Comparison of ENCODE assay signal across 9 mouse cellular contexts in genomic region chr12:118994328-118995166, GRCm38 (mm10). TPM values are rescaled to one million over a fixed set of nuclear protein-coding genes. Genes with fewer than 3 reads are reported as not detected.
DNase-seq lines count a peak whose midpoint lies in the region; ATAC-seq and TF ChIP-seq lines count a peak whose summit lies in the region.
"Had no signal": no experiment of that assay in that cellular context is flagged by ENCODE, and none has a peak within 500 bp of the region (broad histone marks: within the 10 kb centered on the region; RNA-seq: fewer than 3 reads in every experiment).

No protein-coding gene starts in this region.

- no peak overlapping the region for H3K4me3 ChIP-seq in heart, adult 2 months
- no peak overlapping the region for H3K4me3 ChIP-seq in lung, embryonic 16.5 days (ENCODE audit: low read length)
- no peak overlapping the region for H3K4me3 ChIP-seq in lung, adult 2 months (replicated peaks; ENCODE audit: extremely low read depth, low read depth, low read length)
- H3K4me3 ChIP-seq in stomach, embryonic 14.5 days (ENCODE audit: low read depth, low read length) = no peak overlapping the region

- H3K27me3 ChIP-seq in heart, adult 2 months (ENCODE audit: control insufficient read depth, insufficient read depth, low read length) = no peaks in the 10 kb centered on the region
- no peaks in the 10 kb centered on the region for H3K27me3 ChIP-seq in lung, embryonic 16.5 days (ENCODE audit: control insufficient read depth, insufficient read depth, low read depth, low read length)
- H3K27me3 ChIP-seq in stomach, embryonic 14.5 days (ENCODE audit: control insufficient read depth, insufficient read depth, low read length) = no peaks in the 10 kb centered on the region

- no peak overlapping the region for H3K4me2 ChIP-seq in lung, embryonic 16.5 days (ENCODE audit: low read depth, low read length)
- H3K4me2 ChIP-seq in stomach, embryonic 14.5 days (replicated peaks; ENCODE audit: low read depth, low read length) = no peak overlapping the region

- H3K79me2 ChIP-seq in heart, adult 2 months (replicated peaks; ENCODE audit: control insufficient read depth, insufficient read depth, low read length) = no peaks in the 10 kb centered on the region

- intact Hi-C loops in heart, adult 2 months (cut with DNase I) = loop anchor here (10.0 kb wide), 1 partner anchor 330 kb away; no protein-coding TSS in a partner anchor
- intact Hi-C loops in heart, postnatal 25 days (cut with DNase I) = loop anchor here (10.0 kb wide), 1 partner anchor 330 kb away; no protein-coding TSS in a partner anchor

- H3K9me3 ChIP-seq in lung, embryonic 16.5 days (ENCODE audit: control insufficient read depth, low read length) = no peaks in the 10 kb centered on the region
- H3K9me3 ChIP-seq in stomach, embryonic 14.5 days (ENCODE audit: control insufficient read depth, low read depth, low read length) = no peaks in the 10 kb centered on the region

- no peak for TF ChIP-seq POLR2A in heart, adult 2 months (IDR thresholded peaks at IDR 0.05; ENCODE audit: insufficient read depth, low read depth, low read length)
- TF ChIP-seq POLR2A in lung, adult 2 months (IDR thresholded peaks at IDR 0.05; ENCODE audit: borderline replicate concordance, extremely low read depth, low read depth, low read length) = no peak

- ATAC-seq in lung, embryonic 16.5 days (ENCODE audit: low read depth) = peak; percentile 64
- ATAC-seq in stomach, embryonic 14.5 days (ENCODE audit: insufficient number of reproducible peaks, insufficient read depth, low FRiP score, low read depth) = 0 out of 2 replicates have a peak, but pooled peaks have one; percentile 6

- H3K36me3 ChIP-seq in heart, adult 2 months (ENCODE audit: control insufficient read depth, insufficient read depth, low read length) = no peaks in the 10 kb centered on the region
- no peaks in the 10 kb centered on the region for H3K36me3 ChIP-seq in lung, embryonic 16.5 days (ENCODE audit: control insufficient read depth, insufficient read depth, low read length)
- no peaks in the 10 kb centered on the region for H3K36me3 ChIP-seq in stomach, embryonic 14.5 days (ENCODE audit: control insufficient read depth, insufficient read depth, low read length)

- H3K4me1 ChIP-seq in heart, adult 2 months (ENCODE audit: control insufficient read depth, insufficient read depth, low read length) = no peaks in the 10 kb centered on the region
- no peaks in the 10 kb centered on the region for H3K4me1 ChIP-seq in lung, embryonic 16.5 days (replicated peaks; ENCODE audit: control insufficient read depth, insufficient read depth, low read length)
- H3K4me1 ChIP-seq in lung, adult 2 months (ENCODE audit: control insufficient read depth, insufficient read depth, low read length) = no peaks in the 10 kb centered on the region
- H3K4me1 ChIP-seq in stomach, embryonic 14.5 days (ENCODE audit: control insufficient read depth, insufficient read depth, low read length) = no peaks in the 10 kb centered on the region

- TF ChIP-seq EP300 in heart, adult 2 months (IDR thresholded peaks at IDR 0.05; ENCODE audit: insufficient read depth, low read depth, low read length) = no peak

- peak; percentile 75 for TF ChIP-seq CTCF in heart, adult 2 months (IDR thresholded peaks at IDR 0.05)
- no peak for TF ChIP-seq CTCF in lung, adult 2 months (IDR thresholded peaks at IDR 0.05; ENCODE audit: insufficient read depth, low read length)

- no peak for DNase-seq in heart, adult 2 months
- no peak for DNase-seq in heart, postnatal 25 days (ENCODE audit: low spot score)
- DNase-seq in lung, adult 2 months = no peak
- peak; percentile 17 for DNase-seq in induced T-regulatory cell, adult 2 months (ENCODE audit: low read depth)
- DNase-seq in adrenal gland, postnatal 10 days = no peak
- DNase-seq in adrenal gland, adult 18-20 months (ENCODE audit: low spot score in 2 of 2) = no peak
- DNase-seq: left cerebral cortex, postnatal 4 days had no signal

- no peak overlapping the region for H3K9ac ChIP-seq in heart, adult 2 months (ENCODE audit: low read depth, low read length)
- no peak overlapping the region for H3K9ac ChIP-seq in lung, embryonic 16.5 days (ENCODE audit: low read length)
- H3K9ac ChIP-seq in stomach, embryonic 14.5 days (replicated peaks; ENCODE audit: low read depth, low read length) = no peak overlapping the region

- 48% methylated on average over 1 of the region's 1 CpGs for WGBS in heart, adult 2 months
- 54% methylated on average over 1 of the region's 1 CpGs for WGBS in lung, embryonic 16.5 days
- WGBS in lung, adult 2 months = 54% methylated on average over 1 of the region's 1 CpGs
- 53% methylated on average over 1 of the region's 1 CpGs for WGBS in stomach, embryonic 14.5 days

- H3K27ac ChIP-seq in heart, adult 2 months = no peak overlapping the region
- H3K27ac ChIP-seq in lung, embryonic 16.5 days (ENCODE audit: low read length) = no peak overlapping the region
- peak overlapping the region; percentile 13; the same call in 1 of the 2 replicates for H3K27ac ChIP-seq in stomach, embryonic 14.5 days (ENCODE audit: low read length)

RNA-seq across cellular contexts. Expression of gene Abcb5, which starts 28.3 kb away (rescaled TPM):
- not detected for total RNA-seq in heart, adult 2 months (2021)
- polyA plus RNA-seq in heart, adult 2 months (2012; rRNA removed) = not detected in 2 replicates
- total RNA-seq in heart, postnatal 25 days (2021) = not detected
- polyA plus RNA-seq in lung, embryonic 16.5 days (2015; fragmentation: Nextera tagmentation; extraction: Ambion mirVana) = not detected in 2 replicates
- polyA plus RNA-seq in lung, adult 2 months (2012; rRNA removed) = not detected in 2 replicates
- polyA plus RNA-seq in stomach, embryonic 14.5 days (2014; fragmentation: Nextera tagmentation; extraction: Ambion mirVana) = not detected in 2 replicates
- total RNA-seq in adrenal gland, postnatal 10 days (2021) = under 1 TPM; 0.09 to 0.27 TPM
- total RNA-seq in adrenal gland, adult 18-20 months (2021) = not detected
- total RNA-seq: left cerebral cortex, postnatal 4 days had no signal
